Mouse (Mus musculus) embryo, embryonic 9.5 days (tissue): ENCODE measurements at regions not wholly inside any gene's neighbourhood (a gene's known extent, or its start where the extent isn't known, plus 50 kb on each side); places are given as distances from the start of the nearest gene placed in this dataset.
"Not testable (repeated sequence)": the region's sequence is repeated elsewhere in the genome, so short reads cannot be mapped to it uniquely, and the experiment has no call there.

Experiments used
- DNase-seq: peaks from one replicate; pipeline ENCODE4 v3.0.0-alpha.2; 2017; ENCODE audit errors: extremely low spot score

DNA sequence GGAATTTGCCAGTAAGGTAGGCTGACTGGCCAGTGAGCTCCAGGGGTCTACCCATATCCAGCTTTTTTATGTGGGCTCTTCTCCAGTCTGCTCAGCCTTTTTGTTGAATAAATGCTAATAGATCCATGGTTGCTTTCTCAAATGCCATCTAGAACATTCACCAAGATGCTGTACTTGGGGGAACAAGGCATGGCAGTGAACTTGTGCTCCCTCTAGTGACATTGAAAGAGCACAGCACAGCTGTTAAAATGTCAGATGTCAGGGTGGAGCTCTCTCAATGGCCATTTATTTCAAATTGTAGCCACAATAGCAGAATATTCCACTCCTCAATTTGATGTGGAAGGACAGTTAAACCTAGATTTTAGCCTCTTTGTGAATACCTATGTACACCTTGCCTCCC lies 86.3 kb downstream of the Kcnk1 start:
- DNase-seq, result no peak

DNA sequence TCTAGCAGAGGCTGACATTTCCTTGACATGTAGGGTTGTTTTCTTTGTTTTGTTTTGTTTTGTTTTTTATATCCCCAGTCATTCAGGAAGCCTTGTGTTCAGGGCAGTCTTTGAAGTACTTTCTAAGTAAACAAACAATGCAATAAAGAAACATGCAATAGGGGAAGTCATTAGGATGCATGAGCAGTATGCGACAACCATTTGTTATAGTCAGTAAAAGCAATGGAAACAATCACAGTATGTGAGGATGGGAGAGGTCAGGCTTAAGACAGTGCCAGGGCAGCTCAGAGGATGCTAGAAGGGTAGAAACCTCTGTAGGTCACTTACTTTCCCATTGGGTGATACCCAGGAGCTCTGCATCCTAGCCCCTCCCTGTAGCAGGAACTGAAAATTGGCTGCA lies 87.9 kb downstream of the Kcnk1 start:
- DNase-seq, result no peak

GRCm38 (mm10) chr8:126090772-126091171 lies 95.8 kb downstream of the Kcnk1 start:
- no peak for DNase-seq

GRCm38 (mm10) chr8:126094005-126094404 lies 99.0 kb downstream of the Kcnk1 start:
- DNase-seq, result no peak

DNA sequence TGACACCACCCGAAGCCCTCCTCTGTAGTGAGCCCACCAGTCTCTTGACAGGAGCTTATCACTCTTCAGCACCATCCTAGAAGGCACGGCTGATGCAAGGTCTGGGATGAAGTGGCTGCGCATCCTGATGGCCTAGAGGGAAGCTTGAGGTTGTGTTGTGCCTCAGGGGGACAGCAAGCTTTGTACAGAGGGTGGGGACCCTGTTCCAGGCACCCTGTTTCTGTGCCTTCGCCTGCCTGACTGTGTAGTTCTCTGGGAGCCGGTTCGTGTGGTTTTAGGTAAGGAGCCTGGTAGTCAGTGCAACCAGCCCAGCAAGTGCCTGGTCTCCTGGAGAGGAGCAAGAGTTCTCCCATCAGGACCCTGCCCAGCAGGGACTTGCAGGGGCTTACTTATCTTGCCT lies 101.1 kb downstream of the Kcnk1 start:
- no peak for DNase-seq

DNA sequence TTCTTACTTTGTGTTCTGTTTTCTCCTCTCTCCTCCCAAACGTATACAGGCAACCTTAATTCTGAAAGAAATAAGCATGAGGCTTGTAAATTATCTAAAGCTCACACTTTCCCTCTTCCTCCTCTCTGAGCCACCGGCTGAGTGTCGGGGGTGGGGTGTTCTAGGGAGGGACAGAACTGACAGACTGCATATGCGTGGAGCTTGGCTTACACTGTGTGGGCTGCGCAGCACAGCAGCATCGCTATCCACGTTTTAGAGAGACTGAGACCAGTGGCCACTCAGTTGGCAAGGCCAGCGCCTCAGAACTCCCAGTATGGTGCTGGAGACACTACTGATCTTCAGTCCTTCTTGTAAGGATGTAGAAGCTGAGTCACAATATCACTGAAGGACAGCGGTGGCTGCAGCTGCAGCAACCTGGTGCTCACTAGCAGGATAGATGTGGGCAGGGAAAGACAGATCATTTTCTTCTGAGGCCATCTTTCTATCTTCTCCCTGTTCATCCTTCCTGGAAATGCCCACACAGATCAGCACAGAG lies 101.7 kb downstream of the Kcnk1 start:
- DNase-seq, result no peak

DNA sequence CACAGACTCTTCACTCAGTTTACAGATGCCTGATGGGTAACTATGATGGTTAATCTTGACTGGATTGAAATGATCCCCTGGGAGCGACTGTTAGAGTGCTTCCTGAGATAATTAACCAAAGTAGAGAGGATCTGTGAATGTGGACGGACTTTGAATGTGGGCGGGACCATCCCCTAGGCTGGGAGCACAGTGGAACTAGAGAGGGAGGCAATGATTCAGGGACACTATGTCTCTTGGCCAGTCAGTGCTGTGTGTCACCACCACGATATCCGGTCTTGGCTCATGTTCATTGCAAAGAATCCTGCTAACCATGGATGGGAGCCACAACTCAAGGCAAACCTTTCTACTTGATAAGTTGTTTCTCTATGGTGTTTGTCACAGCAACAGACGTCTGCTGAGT lies 103.9 kb downstream of the Kcnk1 start:
- DNase-seq, result no peak

DNA sequence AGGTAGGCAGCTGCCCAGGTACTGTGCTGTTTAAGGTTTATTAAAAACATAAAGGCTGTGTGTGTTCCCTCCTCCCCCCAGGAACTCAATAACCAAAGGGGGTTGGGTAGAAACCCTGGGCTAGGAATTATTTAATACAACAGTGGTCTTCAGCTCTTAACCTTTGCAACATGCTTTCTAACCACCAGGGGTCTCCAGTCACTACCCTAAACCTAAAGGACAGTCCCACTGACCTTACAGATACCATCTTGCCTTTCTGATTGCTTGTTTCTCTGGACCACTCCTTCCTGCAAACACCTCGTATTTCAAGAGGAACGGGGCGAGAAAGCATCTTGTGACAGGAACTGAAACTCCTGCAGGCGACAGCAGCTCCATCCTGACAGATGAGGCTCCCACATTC lies 104.9 kb downstream of the Kcnk1 start:
- DNase-seq, result no peak

DNA sequence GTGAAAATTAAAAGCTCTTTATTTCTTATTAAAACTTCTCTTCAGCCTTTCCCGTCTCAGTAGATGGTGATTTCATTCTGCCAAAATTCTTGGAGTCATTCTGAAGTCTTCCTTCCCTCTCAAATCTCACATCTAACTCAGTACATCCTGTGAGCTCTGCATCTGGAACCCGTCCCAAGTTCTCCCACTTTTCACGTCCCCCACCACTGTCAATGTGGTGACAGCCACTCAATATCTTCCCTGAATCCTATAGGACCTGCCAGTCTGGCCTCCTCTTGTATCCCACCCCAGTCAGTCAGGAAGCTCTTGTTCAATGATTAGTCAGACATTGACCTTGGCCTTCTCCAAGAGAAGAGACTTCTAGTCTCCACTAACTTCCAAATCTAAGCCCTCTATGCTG lies 110.1 kb downstream of the Kcnk1 start:
- no peak for DNase-seq

DNA sequence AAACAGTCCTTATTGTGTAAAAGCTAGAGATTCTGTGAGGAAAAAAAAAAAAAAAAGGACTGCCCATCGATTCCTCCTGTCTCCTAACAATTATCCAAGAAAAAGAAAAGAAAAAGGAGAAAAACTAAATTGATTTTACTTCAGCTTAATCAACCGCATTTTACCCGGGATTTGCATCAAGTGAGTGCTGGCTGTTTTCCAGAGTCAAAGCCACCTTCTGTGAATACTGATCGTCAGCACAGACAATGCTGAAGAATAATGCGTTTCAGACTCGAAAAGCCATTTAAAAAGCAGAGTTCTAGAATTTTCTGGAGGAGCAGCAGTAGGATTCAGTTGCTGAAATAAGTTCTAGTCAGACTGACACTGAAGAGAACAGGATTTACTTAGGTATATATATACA lies 131.1 kb downstream of the Kcnk1 start:
- DNase-seq, result no peak

- no peak for DNase-seq
Measured at GRCm38 (mm10) chr8:126132076-126132475, 137.1 kb downstream of the Kcnk1 start.

DNA sequence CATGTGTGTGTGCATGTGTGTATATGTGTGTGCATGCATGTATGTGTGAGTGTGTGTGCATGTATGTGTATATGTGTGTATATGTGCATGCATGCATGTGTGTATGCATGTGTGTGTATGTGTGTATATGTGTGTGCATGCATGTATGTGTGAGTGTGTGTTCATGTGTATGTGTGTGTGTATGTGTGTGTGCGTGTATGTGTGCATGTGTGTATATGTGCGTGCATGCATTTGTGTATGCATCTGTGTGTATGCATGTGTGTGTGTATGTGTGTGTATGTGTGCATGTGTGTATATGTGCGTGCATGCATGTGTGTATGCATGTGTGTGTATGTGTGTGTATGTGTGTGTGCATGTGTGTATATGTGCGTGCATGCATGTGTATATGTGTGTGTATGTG lies 137.9 kb downstream of the Kcnk1 start:
- DNase-seq, result not testable (repeated sequence)

DNA sequence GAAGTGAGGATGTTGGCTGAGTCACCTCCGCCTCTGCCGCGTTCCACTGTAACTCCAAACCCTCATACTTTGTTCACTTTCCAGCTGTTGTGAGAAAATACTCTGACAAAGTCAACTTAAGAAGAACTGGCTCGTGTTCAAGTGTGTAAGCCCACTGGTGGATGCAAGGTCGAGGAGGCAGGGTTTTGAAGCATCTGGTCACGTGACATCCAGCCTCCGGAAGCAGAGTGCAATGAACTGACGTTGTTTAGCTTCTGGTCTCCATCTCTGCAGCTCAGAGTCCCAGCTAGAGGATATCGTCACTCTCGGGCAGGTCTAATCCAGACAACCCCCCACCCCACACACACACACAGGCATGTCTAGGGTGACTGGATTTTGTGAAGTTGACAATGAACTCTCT lies 140.1 kb downstream of the Kcnk1 start:
- DNase-seq, result no peak

GRCm38 (mm10) chr8:126135573-126135972 lies 140.6 kb downstream of the Kcnk1 start:
- DNase-seq, result no peak

DNA sequence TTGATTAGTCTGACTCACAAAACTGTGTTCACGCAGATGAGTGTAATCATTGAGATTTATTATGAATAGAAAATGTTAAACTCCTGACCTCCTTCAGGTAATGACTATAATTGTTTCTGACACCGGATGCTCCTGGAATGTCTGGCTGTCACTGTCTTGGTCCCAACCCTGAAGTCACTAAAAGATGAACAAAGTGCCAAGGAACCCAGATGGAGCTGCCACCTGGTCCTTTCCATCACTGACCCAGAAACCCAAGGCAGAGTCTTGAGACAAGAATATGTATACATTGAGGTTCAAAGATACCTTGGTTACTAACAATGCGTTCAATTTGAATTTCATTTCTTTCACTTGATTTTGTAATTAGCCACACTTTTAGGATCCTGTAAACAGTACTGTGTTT lies 142.0 kb downstream of the Kcnk1 start:
- DNase-seq, result no peak

DNA sequence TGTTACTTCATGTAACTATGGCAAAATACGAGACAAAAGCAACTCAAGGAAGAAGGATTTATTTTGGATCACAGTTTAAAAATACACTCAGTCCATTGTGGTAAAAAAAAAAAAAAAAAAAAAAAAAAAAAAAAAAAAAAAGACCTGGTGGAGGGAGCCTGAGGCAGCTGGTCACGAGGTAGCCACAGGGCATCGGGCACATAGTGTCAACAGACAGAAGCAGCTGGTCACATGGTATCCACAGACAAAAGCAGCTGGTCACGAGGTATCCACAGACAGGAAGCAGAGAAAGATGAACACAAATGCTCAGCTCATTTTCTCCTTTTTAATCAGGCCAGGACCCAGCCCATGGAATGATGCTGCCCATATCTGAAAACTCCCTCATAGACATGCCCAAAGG lies 142.5 kb downstream of the Kcnk1 start:
- DNase-seq, result no peak

DNA sequence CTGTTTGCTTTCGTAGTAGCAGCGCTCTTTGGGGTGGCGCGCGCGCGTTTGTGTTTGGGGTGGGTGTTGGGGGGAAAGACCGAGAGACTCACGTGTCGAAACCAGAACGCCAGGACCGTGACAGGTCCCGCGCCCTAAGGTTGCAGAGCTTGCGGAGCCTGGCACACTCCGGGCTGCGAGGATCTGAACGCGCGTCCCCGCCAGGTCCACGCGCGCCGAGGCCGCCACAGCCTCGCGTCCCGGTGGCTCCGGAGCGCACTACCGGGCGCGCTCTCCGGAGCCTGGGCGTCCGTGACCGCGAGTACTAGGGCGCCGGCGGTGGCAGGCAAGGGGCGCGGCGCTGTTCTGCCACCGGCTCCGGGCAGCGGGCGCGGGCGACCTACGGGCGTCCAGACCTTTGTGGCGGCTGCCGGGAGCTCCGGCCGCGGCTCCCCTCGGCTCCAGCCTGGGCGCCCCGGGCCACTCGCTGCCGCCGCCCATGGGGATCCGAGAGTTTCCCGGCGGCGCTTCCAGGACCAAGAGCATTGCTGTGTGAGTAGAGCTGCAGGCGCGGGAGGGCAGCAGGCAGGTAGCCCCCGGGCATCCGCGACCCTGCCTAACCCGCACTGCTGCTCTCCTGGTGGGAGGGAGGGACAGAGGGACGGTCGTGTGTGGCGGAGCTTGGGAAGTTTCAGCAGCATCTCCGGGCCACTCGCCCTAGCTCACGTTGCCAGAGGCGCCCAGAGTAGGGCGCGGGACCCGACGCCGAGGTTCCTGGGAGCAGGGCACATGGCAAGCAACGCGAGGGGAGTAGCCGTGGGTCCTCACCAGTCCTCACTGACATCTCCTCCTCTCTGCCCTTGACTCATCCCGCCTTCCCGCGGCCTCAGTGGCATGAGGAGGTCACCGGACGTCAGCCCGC lies 143.9 kb downstream of the Kcnk1 start:
- DNase-seq, result peak; percentile 48

DNA sequence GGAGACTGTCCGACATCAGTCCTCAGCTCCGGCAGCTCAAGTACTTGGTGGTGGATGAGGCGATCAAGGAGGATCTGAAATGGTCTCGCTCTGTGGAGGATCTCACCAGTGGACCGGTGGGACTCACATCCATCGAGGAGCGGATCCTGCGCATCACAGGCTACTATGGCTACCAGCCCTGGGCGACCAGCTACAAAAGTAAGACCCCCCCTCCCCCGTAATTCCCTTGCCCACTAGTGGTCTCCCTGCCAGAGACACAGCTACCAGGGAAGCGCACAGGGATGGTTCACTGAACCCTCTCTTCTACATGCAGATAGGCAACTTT lies 144.5 kb downstream of the Kcnk1 start:
- no peak for DNase-seq

GRCm38 (mm10) chr8:126140998-126141397 lies 146.0 kb downstream of the Kcnk1 start:
- DNase-seq, result no peak

DNA sequence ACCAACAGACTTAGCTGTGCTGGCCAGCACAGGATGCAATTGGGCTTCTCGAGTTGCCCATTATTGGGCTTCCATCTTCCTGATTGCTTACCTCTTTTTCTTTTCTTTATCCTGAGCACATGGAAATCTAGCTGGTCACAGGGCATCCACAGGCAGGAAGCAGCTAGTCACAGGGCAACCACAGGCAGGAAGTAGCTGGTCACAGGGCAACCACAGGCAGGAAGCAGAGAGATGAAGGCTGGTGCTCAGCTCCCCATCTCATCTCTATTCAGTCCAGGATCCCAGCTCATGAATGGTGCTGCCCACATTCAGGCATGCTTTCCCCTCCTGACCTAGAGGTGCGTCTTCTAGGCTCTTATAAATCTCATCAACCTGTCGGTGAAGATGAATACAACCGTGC lies 146.8 kb upstream of the Slc35f3 start:
- no peak for DNase-seq

GRCm38 (mm10) chr8:126153955-126154354 lies 144.4 kb upstream of the Slc35f3 start:
- DNase-seq, result no peak

- no peak for DNase-seq
Measured at GRCm38 (mm10) chr8:126157452-126158185, 140.7 kb upstream of the Slc35f3 start.

DNA sequence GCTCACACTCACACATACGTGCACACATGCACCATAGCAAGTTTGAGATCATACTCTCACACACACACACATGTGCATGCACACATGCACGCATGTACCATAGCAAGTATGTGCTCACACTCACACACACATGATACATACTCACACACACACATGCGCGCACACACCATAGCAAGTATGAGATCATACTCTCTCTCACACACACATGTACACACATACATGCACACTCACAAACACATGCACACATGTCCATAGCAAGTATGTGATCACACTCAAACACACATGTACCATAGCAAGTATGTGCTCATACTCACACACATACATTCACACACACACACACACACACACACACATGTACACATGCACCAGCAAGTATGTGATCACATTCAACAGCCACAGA lies 138.9 kb upstream of the Slc35f3 start:
- DNase-seq, result no peak
